Mouse (Mus musculus): Measurements from ENCODE around the gene Opn4. TPM values are rescaled to one million over a fixed set of nuclear protein-coding genes. Genes with fewer than 3 reads are reported as not detected.
A peak's percentile ranks its signal among the peaks of the same experiment; 100 is the strongest.

Opn4 gene
- polyA plus RNA-seq, 1 experiment from 2014 or later = not detected

- H3K9me3 ChIP-seq = no peaks in the 10 kb centered on the region
- no peak overlapping the region for H3K27ac ChIP-seq
- WGBS = 3% methylated on average over 8 of the region's 8 CpGs
- no peak overlapping the region for H3K4me2 ChIP-seq
- no peak overlapping the region for H3K4me3 ChIP-seq
- no peaks in the 10 kb centered on the region for H3K36me3 ChIP-seq
- H3K9ac ChIP-seq = no peak overlapping the region
- peaks cover 46% of the 10 kb centered on the region for H3K27me3 ChIP-seq
- no peak for ATAC-seq (ENCODE audit: insufficient number of reproducible peaks, insufficient read depth, low FRiP score, low TSS enrichment, low read depth)
- H3K4me1 ChIP-seq = peaks cover 7% of the 10 kb centered on the region; the same call in 1 of the 2 replicates
These were observed 16.9 kb upstream of the Opn4 start for GRCm38 (mm10) chr14:34616821-34617220.

GRCm38 (mm10) chr14:34615625-34616024 lies 15.7 kb upstream of the Opn4 start:
- Histone ChIP-seq H3K9ac (no peak overlapping the region), H3K4me3 (no peak overlapping the region), H3K36me3 (no peaks in the 10 kb centered on the region), H3K27me3 (peaks cover 46% of the 10 kb centered on the region), H3K4me1 (peaks cover 7% of the 10 kb centered on the region; the same call in 1 of the 2 replicates), H3K4me2 (no peak overlapping the region), H3K9me3 (no peaks in the 10 kb centered on the region), H3K27ac (no peak overlapping the region)
- no peak for ATAC-seq (ENCODE audit: insufficient number of reproducible peaks, insufficient read depth, low FRiP score, low TSS enrichment, low read depth)
- WGBS = 26% methylated on average over 4 of the region's 4 CpGs

- Histone ChIP-seq H3K4me2 (peak overlapping the region; percentile 50), H3K4me1 (peaks cover 7% of the 10 kb centered on the region; the same call in 1 of the 2 replicates), H3K27ac (no peak overlapping the region), H3K4me3 (peak overlapping the region; percentile 17), H3K9me3 (no peaks in the 10 kb centered on the region), H3K9ac (no peak overlapping the region), H3K27me3 (peaks cover 46% of the 10 kb centered on the region), H3K36me3 (no peaks in the 10 kb centered on the region)
- no peak for ATAC-seq (ENCODE audit: insufficient number of reproducible peaks, insufficient read depth, low FRiP score, low TSS enrichment, low read depth)
- 2% methylated on average over 13 of the region's 13 CpGs for WGBS
These were observed 15.1 kb upstream of the Opn4 start for GRCm38 (mm10) chr14:34615082-34615481.

GRCm38 (mm10) chr14:34614551-34614950 lies 14.6 kb upstream of the Opn4 start:
- H3K36me3 ChIP-seq = no peaks in the 10 kb centered on the region
- no peak overlapping the region for H3K9ac ChIP-seq
- peaks cover 46% of the 10 kb centered on the region for H3K27me3 ChIP-seq
- H3K4me3 ChIP-seq = peak overlapping the region; percentile 17
- H3K4me1 ChIP-seq = peaks cover 7% of the 10 kb centered on the region; the same call in 1 of the 2 replicates
- no peaks in the 10 kb centered on the region for H3K9me3 ChIP-seq
- H3K27ac ChIP-seq = no peak overlapping the region
- H3K4me2 ChIP-seq = peak overlapping the region; percentile 50
- no peak for ATAC-seq (ENCODE audit: insufficient number of reproducible peaks, insufficient read depth, low FRiP score, low TSS enrichment, low read depth)
- WGBS = 6% methylated on average over 15 of the region's 15 CpGs

DNA sequence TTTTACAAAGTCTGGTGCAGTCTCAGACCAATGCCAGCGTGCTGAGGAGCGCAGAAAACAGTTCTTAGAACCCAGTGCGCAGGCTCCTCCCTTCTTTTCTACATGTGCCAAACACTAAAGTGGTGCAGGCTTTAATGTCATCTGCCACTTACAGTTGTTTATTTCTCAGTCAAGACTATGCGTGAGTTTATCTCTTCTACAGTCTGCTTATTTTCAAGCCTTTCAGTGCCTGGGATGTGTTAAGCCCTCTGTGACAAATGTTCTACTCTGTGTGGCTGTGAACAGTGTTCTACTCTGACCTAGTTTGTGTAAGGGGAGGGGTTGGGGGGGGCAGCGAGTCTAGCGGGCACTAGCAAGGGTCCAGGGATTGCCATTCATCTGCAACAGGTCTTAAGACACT lies 13.6 kb upstream of the Opn4 start:
- no peak overlapping the region for H3K27ac ChIP-seq
- H3K4me3 ChIP-seq = no peak overlapping the region
- no peaks in the 10 kb centered on the region for H3K9me3 ChIP-seq
- 57% methylated on average over 6 of the region's 6 CpGs for WGBS
- no peaks in the 10 kb centered on the region for H3K36me3 ChIP-seq
- no peak for ATAC-seq (ENCODE audit: insufficient number of reproducible peaks, insufficient read depth, low FRiP score, low TSS enrichment, low read depth)
- H3K27me3 ChIP-seq = peaks cover 46% of the 10 kb centered on the region
- H3K9ac ChIP-seq = no peak overlapping the region
- H3K4me1 ChIP-seq = peaks cover 7% of the 10 kb centered on the region; the same call in 1 of the 2 replicates
- H3K4me2 ChIP-seq = no peak overlapping the region

- Histone ChIP-seq H3K4me1 (peaks cover 13% of the 10 kb centered on the region; the same call in 1 of the 2 replicates), H3K27ac (no peak overlapping the region), H3K4me3 (no peak overlapping the region), H3K4me2 (no peak overlapping the region), H3K36me3 (no peaks in the 10 kb centered on the region), H3K9me3 (no peaks in the 10 kb centered on the region), H3K27me3 (peaks cover 46% of the 10 kb centered on the region), H3K9ac (no peak overlapping the region)
- no peak for ATAC-seq (ENCODE audit: insufficient number of reproducible peaks, insufficient read depth, low FRiP score, low TSS enrichment, low read depth)
- WGBS = 47% methylated on average over 4 of the region's 4 CpGs
These were observed 12.3 kb upstream of the Opn4 start for GRCm38 (mm10) chr14:34612222-34612621.

- Histone ChIP-seq H3K9me3 (no peaks in the 10 kb centered on the region), H3K27me3 (peaks cover 44% of the 10 kb centered on the region), H3K36me3 (no peaks in the 10 kb centered on the region), H3K4me3 (no peak overlapping the region), H3K27ac (no peak overlapping the region), H3K4me2 (no peak overlapping the region), H3K9ac (no peak overlapping the region), H3K4me1 (peaks cover 13% of the 10 kb centered on the region; the same call in 1 of the 2 replicates)
- 71% methylated on average over 4 of the region's 4 CpGs for WGBS
- no peak for ATAC-seq (ENCODE audit: insufficient number of reproducible peaks, insufficient read depth, low FRiP score, low TSS enrichment, low read depth)
These were observed 11.6 kb upstream of the Opn4 start for GRCm38 (mm10) chr14:34611591-34611990.

DNA sequence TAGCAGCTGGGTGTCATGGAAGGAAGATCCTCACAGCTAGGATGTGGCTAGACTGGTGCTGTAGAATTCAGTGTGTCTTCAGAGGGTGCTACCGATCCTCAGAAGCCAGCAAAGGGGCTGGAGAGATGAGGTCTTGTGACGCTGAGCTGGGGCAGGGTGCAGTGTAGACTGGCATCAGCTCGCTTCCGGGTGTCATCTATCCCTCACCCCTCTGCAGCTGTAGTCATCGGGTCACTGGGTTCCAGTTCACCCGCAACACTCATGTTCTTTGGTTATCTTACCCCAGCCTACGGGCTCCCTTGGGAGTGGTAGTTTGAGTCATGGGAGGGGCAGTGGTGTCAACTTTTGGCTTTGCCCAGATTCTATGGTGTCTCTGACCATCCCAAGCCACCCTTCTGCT lies 2.0 kb upstream of the Opn4 start:
- ATAC-seq (ENCODE audit: insufficient number of reproducible peaks, insufficient read depth, low FRiP score, low TSS enrichment, low read depth) = no peak
- 93% methylated on average over 7 of the region's 7 CpGs for WGBS
- H3K4me3 ChIP-seq = no peak overlapping the region

GRCm38 (mm10) chr14:34595596-34596255 lies 4.2 kb downstream of the Opn4 start:
- Histone ChIP-seq H3K36me3 (no peaks in the 10 kb centered on the region), H3K9ac (no peak overlapping the region), H3K4me1 (peaks cover 9% of the 10 kb centered on the region), H3K27me3 (no peaks in the 10 kb centered on the region), H3K4me2 (no peak overlapping the region), H3K9me3 (no peaks in the 10 kb centered on the region), H3K4me3 (no peak overlapping the region), H3K27ac (no peak overlapping the region)
- ATAC-seq (ENCODE audit: insufficient number of reproducible peaks, insufficient read depth, low FRiP score, low TSS enrichment, low read depth) = no peak
- 89% methylated on average over 17 of the region's 17 CpGs for WGBS

More for the DNA sequence above, 2.0 kb upstream of the Opn4 start:
- Histone ChIP-seq H3K9ac (no peak overlapping the region), H3K4me2 (no peak overlapping the region), H3K4me1 (peaks cover 4% of the 10 kb centered on the region; the same call in 1 of the 2 replicates), H3K27ac (no peak overlapping the region), H3K9me3 (no peaks in the 10 kb centered on the region; the same call in 1 of the 2 replicates), H3K36me3 (no peaks in the 10 kb centered on the region), H3K27me3 (no peaks in the 10 kb centered on the region)

DNA sequence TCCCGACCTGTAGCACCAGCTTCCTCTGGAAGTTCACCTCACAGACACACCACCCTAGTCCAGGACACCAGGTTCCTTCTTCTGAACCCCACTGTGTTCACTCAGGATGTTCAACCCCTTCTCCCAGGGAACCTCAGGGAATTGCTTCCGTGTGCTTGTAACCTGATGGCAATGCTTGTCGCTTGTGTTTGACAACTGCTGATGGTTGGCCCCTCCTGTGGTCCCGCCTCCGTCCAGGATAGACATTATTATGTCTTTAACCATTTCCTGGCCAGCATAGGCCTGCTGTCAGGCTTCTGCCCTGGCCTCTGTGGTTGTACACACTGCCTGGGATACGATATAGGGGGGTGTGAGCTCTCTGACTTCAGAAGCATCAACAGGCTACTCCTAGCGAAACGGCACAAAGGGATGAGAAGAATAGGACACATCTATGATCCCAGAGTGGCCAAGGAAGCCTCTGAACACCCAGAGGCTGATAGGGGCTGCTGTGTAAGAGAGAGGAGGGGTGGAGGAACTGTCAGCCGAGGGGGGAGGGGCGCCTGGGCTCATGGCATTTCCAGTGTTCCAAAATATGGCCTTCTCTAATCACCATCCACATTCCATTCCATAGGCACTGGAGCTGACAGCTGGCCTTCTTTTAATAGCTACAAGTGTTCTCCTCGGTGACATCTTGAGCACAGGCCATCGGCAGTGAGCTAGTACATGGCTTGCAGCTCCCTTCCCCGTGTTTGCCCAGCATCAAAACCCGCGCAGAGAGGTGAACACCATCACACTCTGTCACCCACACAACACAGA lies 8.0 kb downstream of the Opn4 start:
- no peak overlapping the region for H3K4me3 ChIP-seq
- no peak overlapping the region for H3K9ac ChIP-seq
- H3K27me3 ChIP-seq = 0 out of 2 replicates have a peak, but pooled peaks cover 2% of the 10 kb centered on the region
- no peaks in the 10 kb centered on the region for H3K9me3 ChIP-seq
- ATAC-seq (ENCODE audit: insufficient number of reproducible peaks, insufficient read depth, low FRiP score, low TSS enrichment, low read depth) = no peak
- H3K4me1 ChIP-seq = peaks cover 9% of the 10 kb centered on the region
- no peaks in the 10 kb centered on the region for H3K36me3 ChIP-seq
- H3K4me2 ChIP-seq = no peak overlapping the region
- 53% methylated on average over 15 of the region's 15 CpGs for WGBS
- no peak overlapping the region for H3K27ac ChIP-seq

GRCm38 (mm10) chr14:34590743-34591675 lies 8.9 kb downstream of the Opn4 start:
- Histone ChIP-seq H3K27ac (no peak overlapping the region), H3K36me3 (no peaks in the 10 kb centered on the region), H3K27me3 (0 out of 2 replicates have a peak, but pooled peaks cover 2% of the 10 kb centered on the region), H3K4me2 (no peak overlapping the region), H3K4me1 (peaks cover 9% of the 10 kb centered on the region), H3K4me3 (no peak overlapping the region), H3K9ac (no peak overlapping the region), H3K9me3 (no peaks in the 10 kb centered on the region)
- WGBS = 65% methylated on average over 24 of the region's 24 CpGs
- ATAC-seq (ENCODE audit: insufficient number of reproducible peaks, insufficient read depth, low FRiP score, low TSS enrichment, low read depth) = no peak
